Mouse (Mus musculus) forebrain, embryonic 14.5 days (tissue): ENCODE results near the gene Zbtb48. TPM values are rescaled to one million over a fixed set of nuclear protein-coding genes. Genes with fewer than 3 reads are reported as not detected.
"Not testable (repeated sequence)": the region's sequence is repeated elsewhere in the genome, so short reads cannot be mapped to it uniquely, and the experiment has no call there.

Source experiments
- ATAC-seq: fragments of 200-750 bp; cut with Nextera tagmentation; 2 replicates; pipeline ENCODE4 v1.8.0; 2017; ENCODE audit warnings: mild to moderate bottlenecking, moderate library complexity
- DNase-seq: peaks from one replicate; pipeline ENCODE4 v3.0.0-alpha.2; 2015; ENCODE audit warnings: low spot score
- H3K27ac ChIP-seq: fragments of 300-500 bp; sonication (generic); 2 replicates; pipeline ENCODE4 v1.5.1; 2014; ENCODE audit warnings: low read depth, mild to moderate bottlenecking, control low read depth, low read length, moderate library complexity
- H3K27me3 ChIP-seq: fragments of 300-500 bp; sonication (generic); replicated peaks from 2 replicates; pipeline ENCODE4 v1.6.1; 2014; ENCODE audit warnings: low read length, control low read depth, mixed read lengths; ENCODE audit not compliant: control insufficient read depth, insufficient read depth
- H3K36me3 ChIP-seq: fragments of 300-500 bp; sonication (generic); 2 replicates; pipeline ENCODE4 v1.6.1; 2014; ENCODE audit warnings: low read length, control low read depth; ENCODE audit not compliant: control insufficient read depth, insufficient read depth
- H3K4me1 ChIP-seq: fragments of 300-500 bp; sonication (generic); 2 replicates; pipeline ENCODE4 v1.6.1; 2014; ENCODE audit warnings: antibody characterized with exemption, low read length, control low read depth; ENCODE audit not compliant: control insufficient read depth, insufficient read depth
- H3K4me2 ChIP-seq: fragments of 300-500 bp; sonication (generic); 2 replicates; pipeline ENCODE4 v1.6.1; 2014; ENCODE audit warnings: mild to moderate bottlenecking, control low read depth, low read length
- H3K4me3 ChIP-seq: fragments of 300-500 bp; sonication (generic); 2 replicates; pipeline ENCODE4 v1.5.1; 2014; ENCODE audit warnings: low read depth, low read length, control low read depth
- H3K9ac ChIP-seq: fragments of 300-500 bp; sonication (generic); 2 replicates; pipeline ENCODE4 v1.6.1; 2014; ENCODE audit warnings: mild to moderate bottlenecking, low read length, control low read depth, moderate library complexity
- H3K9me3 ChIP-seq: fragments of 300-500 bp; sonication (generic); replicated peaks from 2 replicates; pipeline ENCODE4 v1.6.1; 2016; ENCODE audit warnings: low read length, control low read depth, mixed read lengths; ENCODE audit not compliant: control insufficient read depth
- WGBS: fragments of 180-500 bp; shearing (Covaris S2); extraction: QIAGEN DNeasy Blood & Tissue Kit; methylation state at CpG from one replicate; pipeline ENCODE4 v1.1.7; 2014; 5-methylcytosine and 5-hydroxymethylcytosine counted together
- polyA plus RNA-seq: library from polyadenylated mRNA; unstranded; fragments of >200 nt; fragmentation: Nextera tagmentation; extraction: Ambion mirVana; gene quantifications from 2 replicates; pipeline ENCODE4 v1.2.1, GENCODE M21; 2014

Zbtb48 gene
- polyA plus RNA-seq, 1 experiment from 2014 or later = 17.2 TPM

- not testable (repeated sequence) for H3K36me3 ChIP-seq, H3K4me3 ChIP-seq, H3K9ac ChIP-seq, H3K9me3 ChIP-seq, H3K27ac ChIP-seq, H3K27me3 ChIP-seq, H3K4me1 ChIP-seq, ATAC-seq, DNase-seq, H3K4me2 ChIP-seq
- WGBS = 87% methylated on average over 6 of the region's 6 CpGs
Observed at GRCm38 (mm10) chr4:152036464-152036863, 9.0 kb upstream of the Zbtb48 start.

GRCm38 (mm10) chr4:152032922-152033321 is 5.5 kb upstream of the Zbtb48 start:
- Histone ChIP-seq H3K36me3 (no peaks in the 10 kb centered on the region), H3K9me3 (no peaks in the 10 kb centered on the region), H3K27ac (no peak overlapping the region), H3K4me1 (peaks cover 4% of the 10 kb centered on the region; the same call in 1 of the 2 replicates), H3K9ac (no peak overlapping the region), H3K27me3 (no peaks in the 10 kb centered on the region), H3K4me3 (no peak overlapping the region), H3K4me2 (no peak overlapping the region)
- WGBS = 90% methylated on average over 13 of the region's 13 CpGs
- no peak for DNase-seq
- ATAC-seq = no peak

DNA sequence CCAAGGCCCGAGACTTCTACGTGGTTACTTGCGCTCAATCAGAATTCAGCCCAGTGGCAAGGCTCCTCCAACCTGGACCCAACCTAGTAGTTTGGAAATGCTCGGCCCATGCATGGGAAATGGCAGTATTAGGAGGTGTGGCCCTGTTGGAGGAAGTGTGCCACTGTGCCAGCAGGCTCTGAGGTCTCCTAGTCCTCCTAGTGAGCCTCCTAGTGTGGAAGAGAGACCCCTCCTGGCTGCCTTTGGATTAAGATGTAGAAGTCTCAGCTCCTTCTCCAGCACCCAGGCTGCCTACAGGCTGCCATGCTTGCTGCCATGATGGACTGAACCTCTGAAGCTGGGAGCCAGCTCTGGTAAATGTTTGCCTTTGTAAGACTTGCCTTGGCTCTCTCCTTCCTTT is 2.5 kb upstream of the Zbtb48 start:
- Histone ChIP-seq H3K4me1 (peaks cover 16% of the 10 kb centered on the region), H3K9me3 (no peaks in the 10 kb centered on the region), H3K27ac (no peak overlapping the region), H3K9ac (no peak overlapping the region), H3K4me3 (no peak overlapping the region), H3K27me3 (no peaks in the 10 kb centered on the region), H3K4me2 (no peak overlapping the region), H3K36me3 (0 out of 2 replicates have a peak, but pooled peaks cover 4% of the 10 kb centered on the region)
- DNase-seq = no peak
- 50% methylated on average over 4 of the region's 4 CpGs for WGBS
- ATAC-seq = no peak

GRCm38 (mm10) chr4:152029087-152029486 is 1.6 kb upstream of the Zbtb48 start:
- ATAC-seq (no peak), DNase-seq (no peak)
- Histone ChIP-seq H3K4me1 (peaks cover 16% of the 10 kb centered on the region), H3K9me3 (no peaks in the 10 kb centered on the region), H3K4me3 (no peak overlapping the region), H3K27me3 (no peaks in the 10 kb centered on the region), H3K4me2 (no peak overlapping the region), H3K27ac (no peak overlapping the region), H3K9ac (no peak overlapping the region), H3K36me3 (0 out of 2 replicates have a peak, but pooled peaks cover 4% of the 10 kb centered on the region)
- 38% methylated on average over 5 of the region's 5 CpGs for WGBS

GRCm38 (mm10) chr4:152028456-152028855 is 985 bp upstream of the Zbtb48 start:
- H3K4me1 ChIP-seq = peaks cover 16% of the 10 kb centered on the region
- DNase-seq (no peak), ATAC-seq (no peak)
- no peaks in the 10 kb centered on the region for H3K9me3 ChIP-seq
- peak overlapping the region; percentile 71 for H3K9ac ChIP-seq
- H3K4me3 ChIP-seq = peak overlapping the region; percentile 67
- no peak overlapping the region for H3K27ac ChIP-seq
- 73% methylated on average over 15 of the region's 15 CpGs for WGBS
- no peaks in the 10 kb centered on the region for H3K27me3 ChIP-seq
- 0 out of 2 replicates have a peak, but pooled peaks cover 10% of the 10 kb centered on the region for H3K36me3 ChIP-seq
- peak overlapping the region; percentile 91 for H3K4me2 ChIP-seq

- DNase-seq (no peak), ATAC-seq (peak; percentile 64)
- no peaks in the 10 kb centered on the region for H3K27me3 ChIP-seq
- H3K4me1 ChIP-seq = peaks cover 16% of the 10 kb centered on the region
- WGBS = 2% methylated on average over 40 of the region's 41 CpGs
- H3K4me2 ChIP-seq = peak overlapping the region; percentile 91
- peak overlapping the region; percentile 67 for H3K4me3 ChIP-seq
- peak overlapping the region; percentile 77 for H3K9ac ChIP-seq
- no peaks in the 10 kb centered on the region for H3K9me3 ChIP-seq
- H3K36me3 ChIP-seq = peaks cover 23% of the 10 kb centered on the region
- H3K27ac ChIP-seq = 0 out of 2 replicates have a peak overlapping the region, but pooled peaks have one; percentile 21
Observed at GRCm38 (mm10) chr4:152026751-152027508, 541 bp downstream of the Zbtb48 start.

DNA sequence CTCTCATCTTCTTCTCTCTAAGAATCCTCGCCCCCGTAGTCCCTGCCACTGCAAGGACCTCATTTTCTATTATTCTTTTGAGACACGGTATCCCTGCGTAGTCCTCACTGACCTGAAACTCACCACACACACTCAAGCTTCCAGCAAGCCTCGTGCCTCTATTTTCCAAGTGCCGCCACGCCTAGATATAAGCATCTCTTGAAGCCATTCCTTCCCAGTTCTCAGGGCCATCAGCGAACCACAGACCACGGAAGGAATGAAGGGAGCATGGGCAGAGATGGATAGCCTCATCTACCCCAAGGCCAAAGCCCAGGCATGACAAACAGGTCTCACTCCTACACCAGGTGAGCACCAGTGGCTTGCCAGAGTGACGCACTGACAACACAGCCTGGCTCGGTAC is 2.9 kb downstream of the Zbtb48 start:
- DNase-seq = no peak
- no peak overlapping the region for H3K9ac ChIP-seq

DNA sequence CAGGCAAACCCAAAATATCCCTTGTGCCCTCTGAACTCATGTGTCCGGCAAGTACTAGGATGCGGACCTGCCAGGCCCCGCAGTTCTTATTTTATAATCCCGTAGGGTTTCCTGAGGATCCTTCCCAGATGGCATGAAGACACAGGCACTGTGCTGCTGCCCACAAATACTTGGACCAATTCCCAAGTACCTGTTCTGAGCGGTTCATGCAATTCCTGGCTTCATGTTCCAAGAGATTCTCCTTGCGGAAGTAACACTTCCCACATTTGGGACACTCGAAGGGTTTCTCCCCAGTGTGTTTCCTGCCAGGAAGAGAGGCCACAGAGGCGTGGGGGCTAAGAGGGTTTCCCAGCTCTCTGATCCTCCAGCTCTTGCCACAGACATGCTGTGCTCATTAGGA is 5.0 kb downstream of the Zbtb48 start:
- DNase-seq = no peak
- no peak overlapping the region for H3K4me2 ChIP-seq
- H3K36me3 ChIP-seq = peaks cover 58% of the 10 kb centered on the region
- no peaks in the 10 kb centered on the region for H3K27me3 ChIP-seq
- H3K4me1 ChIP-seq = peaks cover 10% of the 10 kb centered on the region
- no peak for ATAC-seq
- H3K27ac ChIP-seq = no peak overlapping the region
- no peak overlapping the region for H3K9ac ChIP-seq
- WGBS = 90% methylated on average over 8 of the region's 8 CpGs
- H3K9me3 ChIP-seq = no peaks in the 10 kb centered on the region
- H3K4me3 ChIP-seq = no peak overlapping the region

More for the DNA sequence above, 2.9 kb downstream of the Zbtb48 start:
- H3K27ac ChIP-seq = no peak overlapping the region
- H3K4me3 ChIP-seq = no peak overlapping the region
- H3K36me3 ChIP-seq = peaks cover 47% of the 10 kb centered on the region
- WGBS = 92% methylated on average over 11 of the region's 11 CpGs
- H3K27me3 ChIP-seq = no peaks in the 10 kb centered on the region
- no peak for ATAC-seq
- no peak overlapping the region for H3K4me2 ChIP-seq
- H3K9me3 ChIP-seq = no peaks in the 10 kb centered on the region
- H3K4me1 ChIP-seq = peaks cover 16% of the 10 kb centered on the region

DNA sequence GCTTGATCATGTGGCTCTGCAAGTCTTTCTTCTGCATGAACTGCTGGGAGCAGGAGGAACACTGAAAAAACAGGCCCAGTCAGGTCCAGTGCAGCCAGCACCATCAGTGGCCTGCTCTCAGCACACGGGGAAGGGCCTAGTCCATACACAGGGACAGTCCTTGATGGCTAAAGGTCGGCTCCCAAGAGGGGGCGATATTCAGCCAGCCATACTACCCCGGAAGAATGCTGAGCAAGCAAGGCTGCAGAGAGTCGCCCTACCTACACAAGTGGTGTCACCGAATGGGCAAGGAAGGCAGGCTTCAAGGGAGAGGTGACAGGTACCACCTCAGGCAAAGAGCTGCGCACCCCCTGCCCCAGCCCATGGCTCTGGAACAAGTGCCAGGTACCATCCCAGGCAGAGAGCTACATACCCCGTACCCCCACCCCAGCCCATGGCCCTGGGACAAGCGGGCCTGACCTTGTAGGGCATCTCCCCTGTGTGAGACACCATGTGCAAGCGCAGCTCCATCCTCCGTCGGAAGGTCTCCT is 5.8 kb downstream of the Zbtb48 start:
- WGBS = 74% methylated on average over 12 of the region's 12 CpGs
- ATAC-seq (no peak), DNase-seq (no peak)
- H3K36me3 ChIP-seq = peaks cover 58% of the 10 kb centered on the region
- no peak overlapping the region for H3K27ac ChIP-seq
- no peaks in the 10 kb centered on the region for H3K27me3 ChIP-seq
- no peak overlapping the region for H3K4me3 ChIP-seq
- H3K4me1 ChIP-seq = peaks cover 9% of the 10 kb centered on the region
- H3K9me3 ChIP-seq = no peaks in the 10 kb centered on the region
- H3K4me2 ChIP-seq = no peak overlapping the region
- no peak overlapping the region for H3K9ac ChIP-seq
